Mouse (Mus musculus): ENCODE measurements around the gene Krtap19-2.

Krtap19-2 gene

GRCm38 (mm10) chr16:88874169-88874568 lies at the start of gene Krtap19-2:
TSS of gene Krtap19-2 (minus strand) at chr16:88874269.
- no peak for DNase-seq

DNA sequence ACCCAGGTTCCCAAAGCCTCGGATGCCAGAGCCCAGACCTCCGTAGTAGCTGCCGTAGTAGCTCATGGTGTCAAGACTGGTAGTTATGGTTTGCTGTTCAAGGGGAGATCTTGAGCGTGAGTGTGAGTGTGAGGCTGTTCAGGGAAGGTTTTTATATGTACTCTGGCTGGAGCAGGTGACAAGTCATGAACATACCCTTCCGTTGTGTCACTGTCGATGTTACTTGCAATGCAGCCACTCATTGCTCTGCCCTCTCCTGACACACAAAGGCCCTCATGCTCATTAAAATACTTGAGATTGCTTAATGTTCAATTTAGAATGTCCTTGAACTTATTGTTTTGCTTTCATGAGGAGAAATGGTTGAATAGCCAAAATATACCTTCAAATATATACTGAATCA lies 22.3 kb upstream of the Krtap19-2 start, which contains the start of gene Krtap19-5:
Krtap19-5 (minus strand) TSS at position 101 of the 400 bp plus-strand sequence.
- DNase-seq, result no peak

GRCm38 (mm10) chr16:88886870-88887269 lies 12.8 kb upstream of the Krtap19-2 start:
- DNase-seq, result no peak

DNA sequence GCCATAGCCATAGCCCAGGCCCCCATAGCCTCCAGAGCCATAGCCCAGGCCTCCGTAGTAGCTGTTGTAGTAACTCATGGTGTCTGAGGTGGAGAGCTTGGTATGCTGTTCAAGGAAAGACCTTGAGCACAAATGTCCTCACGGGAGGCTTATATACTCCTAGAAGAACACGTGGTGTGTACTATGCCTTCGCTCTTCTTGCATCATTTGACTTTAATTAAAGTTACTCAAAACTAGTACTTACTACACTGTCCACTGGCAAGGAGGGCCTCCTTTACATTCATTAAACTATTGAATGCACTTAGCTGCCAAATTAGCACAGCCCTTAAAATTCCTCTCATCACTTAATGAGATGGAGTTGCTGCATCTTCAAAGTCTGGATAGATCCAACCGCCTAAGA lies 10.9 kb upstream of the Krtap19-2 start, which contains the start of gene Krtap19-4:
Krtap19-4 (minus strand) TSS at position 101 of the 400 bp plus-strand sequence.
- peak in 1 of 2 experiments; percentile 31 for DNase-seq

GRCm38 (mm10) chr16:88877938-88878337 lies 3.9 kb upstream of the Krtap19-2 start, which contains the start of gene Krtap19-3:
TSS of gene Krtap19-3 (minus strand) at chr16:88878038.
- no peak for DNase-seq

DNA sequence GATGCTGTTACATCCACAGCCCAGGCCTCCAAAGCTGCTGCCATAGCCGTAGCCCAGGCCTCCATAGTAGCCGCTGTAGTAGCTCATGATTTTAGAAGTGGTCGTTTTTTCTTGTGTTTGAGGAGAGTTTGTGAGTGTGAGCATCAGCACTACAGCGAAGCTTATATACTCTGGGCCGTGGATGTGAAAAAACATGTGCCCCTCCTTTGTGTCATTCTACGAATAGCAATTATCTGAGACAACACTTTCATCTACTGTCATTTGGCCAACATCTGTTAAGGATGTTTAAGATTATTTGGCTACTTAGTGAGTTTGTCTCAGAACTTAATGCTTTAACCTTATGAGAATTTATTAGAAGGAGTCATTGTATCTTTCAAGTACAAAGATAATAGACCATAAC lies 4.8 kb downstream of the Krtap19-2 start, which contains the start of gene Krtap19-1:
Krtap19-1 (minus strand) TSS at position 101 of the 400 bp plus-strand sequence.
- DNase-seq, result no peak

DNA sequence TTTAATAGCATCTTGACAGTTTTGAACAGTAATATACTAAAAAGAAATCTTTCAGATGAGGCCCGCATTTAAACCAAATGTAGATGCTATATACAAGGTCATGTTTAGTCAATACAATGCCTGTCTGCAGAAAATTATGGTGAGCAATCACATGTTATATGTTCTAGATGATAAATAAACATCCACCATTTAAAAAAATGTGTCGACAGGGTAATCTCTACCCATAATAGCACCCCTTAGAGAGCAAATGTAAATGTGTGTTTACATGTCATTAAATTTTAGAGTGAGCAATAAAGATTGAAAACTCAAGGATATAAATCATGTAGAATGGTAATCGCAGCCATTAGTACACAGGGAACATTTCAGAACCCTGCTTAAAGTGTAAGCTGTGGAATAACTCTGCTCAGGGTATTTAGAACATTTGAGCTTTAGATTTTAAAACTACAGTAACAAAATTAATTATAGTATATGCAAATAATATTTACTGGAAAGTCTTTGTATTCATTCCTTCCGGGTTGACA lies 9.1 kb downstream of the Krtap19-2 start:
- no peak for DNase-seq

GRCm38 (mm10) chr16:88851450-88851849 lies 22.6 kb downstream of the Krtap19-2 start:
- peak in 1 of 2 experiments; percentile 45 for DNase-seq

GRCm38 (mm10) chr16:88848558-88848957 lies 25.5 kb downstream of the Krtap19-2 start:
- DNase-seq, result no peak

DNA sequence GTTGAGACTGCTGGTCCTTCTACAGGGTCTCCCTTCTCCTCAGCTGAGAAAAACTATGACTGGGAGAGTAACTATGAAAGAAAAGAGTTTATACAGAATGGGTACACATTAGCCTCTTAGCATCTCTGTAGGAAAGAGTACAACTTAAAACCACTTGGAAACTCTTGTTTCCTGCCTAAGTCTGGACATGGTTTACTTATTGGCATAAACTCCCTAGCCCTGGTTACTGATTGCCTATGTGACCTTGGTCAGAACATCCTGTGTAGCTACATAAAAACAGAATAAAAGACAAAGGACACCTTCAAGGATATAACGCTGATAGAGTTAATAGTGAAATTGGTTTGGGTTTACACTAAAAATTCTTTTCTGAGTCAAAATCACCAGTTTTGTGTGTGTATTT lies 26.7 kb downstream of the Krtap19-2 start:
- peak in 1 of 2 experiments; percentile 6 for DNase-seq

- DNase-seq, result no peak
Measured at GRCm38 (mm10) chr16:88826978-88827377, 47.1 kb downstream of the Krtap19-2 start.

- DNase-seq, result no peak
Measured at GRCm38 (mm10) chr16:88826095-88826652, 47.9 kb downstream of the Krtap19-2 start, which contains the start of gene Krtap14. TSS of gene Krtap14 (minus strand) at chr16:88826145.

- DNase-seq, result peak; percentile 32
Measured at GRCm38 (mm10) chr16:88823736-88824135, 50.3 kb downstream of the Krtap19-2 start.
